ENCODE assay signal across 9 mouse cellular contexts in the genomic region with DNA sequence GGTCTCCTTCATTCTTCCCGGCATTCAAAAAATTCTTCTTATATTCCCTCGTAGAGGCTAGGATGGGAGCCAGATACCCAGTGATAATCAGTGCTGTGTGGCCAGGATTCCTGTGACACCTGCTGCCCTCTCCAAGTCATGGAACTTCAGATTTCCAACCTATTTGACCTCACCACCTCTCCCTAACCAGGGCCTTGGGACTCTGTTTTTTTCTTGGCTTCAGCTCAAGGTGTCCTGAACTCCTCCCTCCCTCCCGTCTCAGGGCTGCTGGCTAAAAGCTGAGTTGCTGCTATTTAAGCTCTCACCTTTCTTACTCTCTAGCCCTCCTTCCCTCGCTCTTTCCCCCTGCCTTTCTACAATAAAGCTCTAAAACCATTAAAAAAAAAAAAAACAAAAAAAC. TPM values are rescaled to one million over a fixed set of nuclear protein-coding genes. Genes with fewer than 3 reads are reported as not detected.
DNase-seq lines count a peak whose midpoint lies in the region; ATAC-seq and TF ChIP-seq lines count a peak whose summit lies in the region.
"Had no signal": no experiment of that assay in that cellular context is flagged by ENCODE, and none has a peak within 500 bp of the region (broad histone marks: within the 10 kb centered on the region; RNA-seq: fewer than 3 reads in every experiment).

No protein-coding gene starts in this region.

- peaks cover 6% of the 10 kb centered on the region for H3K4me1 ChIP-seq in testis, adult 2 months (ENCODE audit: control insufficient read depth, insufficient read depth, low read length)
- H3K4me1 ChIP-seq in limb, embryonic 13.5 days: peaks cover 25% of the 10 kb centered on the region
- H3K4me1 ChIP-seq in stomach, embryonic 14.5 days (ENCODE audit: control insufficient read depth, insufficient read depth, low read length): peaks cover 12% of the 10 kb centered on the region

- H3K4me2 ChIP-seq in limb, embryonic 13.5 days (replicated peaks): peak overlapping the region; percentile 91
- H3K4me2 ChIP-seq in stomach, embryonic 14.5 days (replicated peaks; ENCODE audit: low read depth, low read length): peak overlapping the region; percentile 97

- ATAC-seq in limb, embryonic 13.5 days (ENCODE audit: low FRiP score, low read depth): no peak
- ATAC-seq in stomach, embryonic 14.5 days (ENCODE audit: insufficient number of reproducible peaks, insufficient read depth, low FRiP score, low read depth): no peak

- H3K27ac ChIP-seq in testis, adult 2 months (ENCODE audit: control insufficient read depth, insufficient read depth, low read depth, low read length): no peak overlapping the region
- peak overlapping the region; percentile 63 for H3K27ac ChIP-seq in limb, embryonic 13.5 days
- no peak overlapping the region; the same call in 1 of the 2 replicates for H3K27ac ChIP-seq in stomach, embryonic 14.5 days (ENCODE audit: low read length)

- no peaks in the 10 kb centered on the region for H3K9me3 ChIP-seq in limb, embryonic 13.5 days
- H3K9me3 ChIP-seq in stomach, embryonic 14.5 days (ENCODE audit: control insufficient read depth, low read depth, low read length): no peaks in the 10 kb centered on the region

- TF ChIP-seq CTCF in testis, adult 2 months (IDR thresholded peaks at IDR 0.05; ENCODE audit: control insufficient read depth, insufficient read depth, insufficient replicate concordance, low read depth, low read length): no peak

- peak overlapping the region; percentile 94 for H3K9ac ChIP-seq in limb, embryonic 13.5 days
- peak overlapping the region; percentile 93 for H3K9ac ChIP-seq in stomach, embryonic 14.5 days (replicated peaks; ENCODE audit: low read depth, low read length)

- 16% methylated on average over 4 of the region's 4 CpGs for WGBS in limb, embryonic 13.5 days
- WGBS in stomach, embryonic 14.5 days: 23% methylated on average over 4 of the region's 4 CpGs

- H3K27me3 ChIP-seq in testis, adult 2 months (ENCODE audit: control insufficient read depth, insufficient read depth, low read length): no peaks in the 10 kb centered on the region
- no peaks in the 10 kb centered on the region for H3K27me3 ChIP-seq in limb, embryonic 13.5 days
- no peaks in the 10 kb centered on the region for H3K27me3 ChIP-seq in stomach, embryonic 14.5 days (ENCODE audit: control insufficient read depth, insufficient read depth, low read length)

- TF ChIP-seq POLR2A in testis, adult 2 months (IDR thresholded peaks at IDR 0.05; ENCODE audit: control insufficient read depth, low read depth, low read length): no peak

- H3K36me3 ChIP-seq in testis, adult 2 months (ENCODE audit: control insufficient read depth, insufficient read depth, low read length): no peaks in the 10 kb centered on the region; the same call in none of the 2 replicates
- H3K36me3 ChIP-seq in limb, embryonic 13.5 days: peaks cover 20% of the 10 kb centered on the region
- H3K36me3 ChIP-seq in stomach, embryonic 14.5 days (ENCODE audit: control insufficient read depth, insufficient read depth, low read length): peaks cover 11% of the 10 kb centered on the region

- H3K4me3 ChIP-seq in testis, adult 2 months (ENCODE audit: control insufficient read depth, low read depth, low read length): peak overlapping the region; percentile 82
- peak overlapping the region; percentile 87 for H3K4me3 ChIP-seq in limb, embryonic 13.5 days
- peak overlapping the region; percentile 79 for H3K4me3 ChIP-seq in stomach, embryonic 14.5 days (ENCODE audit: low read depth, low read length)

- DNase-seq in cerebellum, postnatal 10 days: peak; percentile 29 to 40
- DNase-seq in cerebellum, postnatal 14 days: no peak
- DNase-seq in testis, postnatal 14 days (ENCODE audit: low spot score): no peak
- no peak for DNase-seq in adrenal gland, adult 8-10 months
- no peak for DNase-seq in right cerebral cortex, postnatal 4 days
- DNase-seq: adrenal gland, postnatal 25 days had no signal

RNA-seq across cellular contexts. Expression of a gene that starts 0.9 kb away (rescaled TPM):
- polyA plus RNA-seq in testis, adult 2 months (2012; rRNA removed): 124 and 125 TPM in 2 replicates
- polyA plus RNA-seq in limb, embryonic 13.5 days (2015; fragmentation: Nextera tagmentation; extraction: Ambion mirVana): 16.1 and 19.4 TPM in 2 replicates
- polyA plus RNA-seq in stomach, embryonic 14.5 days (2014; fragmentation: Nextera tagmentation; extraction: Ambion mirVana): 8.5 and 10.4 TPM in 2 replicates
- total RNA-seq in adrenal gland, adult 8-10 months (2022): 1 to 10 TPM in 1 of 4 experiments, under 1 TPM in 3; 0.23 to 2.4 (median 0.71) TPM

RNA-seq across cellular contexts. Expression of a gene that starts 1.0 kb away (rescaled TPM):
- 57.7 and 61.1 TPM in 2 replicates for polyA plus RNA-seq in testis, adult 2 months (2012; rRNA removed)
- polyA plus RNA-seq in limb, embryonic 13.5 days (2015; fragmentation: Nextera tagmentation; extraction: Ambion mirVana): 10.2 and 12.9 TPM in 2 replicates
- 12.6 and 12.7 TPM in 2 replicates for polyA plus RNA-seq in stomach, embryonic 14.5 days (2014; fragmentation: Nextera tagmentation; extraction: Ambion mirVana)
- total RNA-seq in adrenal gland, adult 8-10 months (2022): 10 to 100 TPM; 36.4 to 71.4 (median 51.5) TPM

RNA-seq across cellular contexts. Expression of a gene that starts 4.5 kb away (rescaled TPM):
- 4.0 and 4.9 TPM in 2 replicates for polyA plus RNA-seq in testis, adult 2 months (2012; rRNA removed)
- polyA plus RNA-seq in limb, embryonic 13.5 days (2015; fragmentation: Nextera tagmentation; extraction: Ambion mirVana): 1.1 and 1.5 TPM in 2 replicates
- polyA plus RNA-seq in stomach, embryonic 14.5 days (2014; fragmentation: Nextera tagmentation; extraction: Ambion mirVana): 3.5 and 4.0 TPM in 2 replicates
- total RNA-seq in adrenal gland, adult 8-10 months (2022): 1 to 10 TPM in 2 of 4 experiments, under 1 TPM in 2; 0.31 to 1.9 (median 0.86) TPM

RNA-seq across cellular contexts. Expression of a gene that starts 13.8 kb away (rescaled TPM):
- polyA plus RNA-seq in testis, adult 2 months (2012; rRNA removed): 290 and 295 TPM in 2 replicates
- polyA plus RNA-seq in limb, embryonic 13.5 days (2015; fragmentation: Nextera tagmentation; extraction: Ambion mirVana): 90.0 and 90.1 TPM in 2 replicates
- polyA plus RNA-seq in stomach, embryonic 14.5 days (2014; fragmentation: Nextera tagmentation; extraction: Ambion mirVana): 71.3 and 80.0 TPM in 2 replicates
- total RNA-seq in adrenal gland, adult 8-10 months (2022): 10 to 100 TPM; 44.0 to 72.7 (median 52.0) TPM

RNA-seq across cellular contexts. Expression of a gene that starts 18.7 kb away (rescaled TPM):
- 0.47 and 0.69 TPM in 2 replicates for polyA plus RNA-seq in testis, adult 2 months (2012; rRNA removed)
- 4.3 and 4.4 TPM in 2 replicates for polyA plus RNA-seq in limb, embryonic 13.5 days (2015; fragmentation: Nextera tagmentation; extraction: Ambion mirVana)
- polyA plus RNA-seq in stomach, embryonic 14.5 days (2014; fragmentation: Nextera tagmentation; extraction: Ambion mirVana): 5.0 and 5.3 TPM in 2 replicates
- 1 to 10 TPM; 4.3 to 6.2 (median 5.5) TPM for total RNA-seq in adrenal gland, adult 8-10 months (2022)

Comparison
In these comparisons a context has a peak if more than half of its experiments do, and no peak if none do; other contexts are left out.
1. DNase-seq: peak in cerebellum, postnatal 10 days (2 of 2); none in cerebellum, postnatal 14 days (0 of 2), testis, postnatal 14 days (single experiment), adrenal gland, adult 8-10 months (single experiment) and right cerebral cortex, postnatal 4 days (single experiment).
2. Peak in every context shown above with its lines, with median percentiles within 50 percentile points of each other: H3K4me3 ChIP-seq.